ENCODE assay signal across 29 mouse cellular contexts in the genomic region with DNA sequence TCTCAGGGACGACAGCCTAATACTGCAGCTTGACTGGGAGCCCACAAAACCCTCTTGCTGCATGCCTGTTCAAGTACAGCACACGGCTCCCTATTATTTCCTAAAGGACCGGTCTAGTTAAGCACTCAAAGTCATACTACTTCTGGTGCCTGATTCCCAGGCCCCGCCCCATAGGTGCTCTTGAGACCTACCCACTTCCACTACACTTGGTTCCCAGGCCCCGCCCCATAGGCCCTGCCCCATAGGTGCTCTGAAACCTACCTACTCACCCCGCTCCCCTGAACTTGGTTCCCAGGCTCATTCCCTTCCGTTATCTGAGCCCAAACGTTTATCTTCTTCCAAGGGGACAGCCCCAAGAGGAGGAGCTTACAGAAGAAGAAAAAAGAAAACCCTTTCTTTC. TPM values are rescaled to one million over a fixed set of nuclear protein-coding genes. Genes with fewer than 3 reads are reported as not detected.
DNase-seq lines count a peak whose midpoint lies in the region; ATAC-seq lines count a peak whose summit lies in the region.
"Had no signal": no experiment of that assay in that cellular context is flagged by ENCODE, and none has a peak within 500 bp of the region (broad histone marks: within the 10 kb centered on the region; RNA-seq: fewer than 3 reads in every experiment).

No protein-coding gene starts in this region.

- H3K27me3 ChIP-seq in lung, embryonic 16.5 days (ENCODE audit: control insufficient read depth, insufficient read depth, low read depth, low read length), result no peaks in the 10 kb centered on the region
- H3K27me3 ChIP-seq: CH12.LX; embryonic facial prominence, embryonic 13.5 days; embryonic facial prominence, embryonic 15.5 days; forebrain, embryonic 12.5 days; Patski had no signal

- ATAC-seq in lung, embryonic 16.5 days (ENCODE audit: low read depth), result 0 out of 2 replicates have a peak, but pooled peaks have one; percentile 44
- ATAC-seq: CD4-positive, CD25-positive, alpha-beta regulatory T cell, adult 4 months; forebrain, embryonic 14.5 days; forebrain, embryonic 16.5 days; Patski had no signal

- no peaks in the 10 kb centered on the region for H3K9me3 ChIP-seq in lung, embryonic 16.5 days (ENCODE audit: control insufficient read depth, low read length)
- H3K9me3 ChIP-seq: embryonic facial prominence, embryonic 13.5 days; embryonic facial prominence, embryonic 15.5 days; forebrain, embryonic 10.5 days; forebrain, embryonic 12.5 days; G1E had no signal

- H3K4me2 ChIP-seq in lung, embryonic 16.5 days (ENCODE audit: low read depth, low read length), result no peak overlapping the region
- H3K4me2 ChIP-seq: embryonic facial prominence, embryonic 13.5 days; embryonic facial prominence, embryonic 15.5 days; forebrain, embryonic 12.5 days had no signal

- peak; percentile 15 for DNase-seq in cerebellum, adult 11-12 months
- no peak for DNase-seq in cerebellum, postnatal 4 days (ENCODE audit: low spot score in 2 of 2)
- DNase-seq in lung, postnatal 14 days, result no peak
- peak; percentile 47 for DNase-seq in R1 (ENCODE audit: low read depth, low spot score)
- no peak for DNase-seq in ovary, postnatal 36 days (ENCODE audit: low spot score)
- DNase-seq: adrenal gland, adult 2 months; adrenal gland, postnatal 10 days; adrenal gland, postnatal 25 days; B cell, adult 2 months; cerebellum, adult 11 months; cerebellum, adult 2 months; cerebellum, adult 9-10 months; cerebellum, postnatal 10 days; cerebellum, postnatal 25 days; embryo, embryonic 11 days had no signal

- no peaks in the 10 kb centered on the region; the same call in 1 of the 2 replicates for H3K4me1 ChIP-seq in lung, embryonic 16.5 days (replicated peaks; ENCODE audit: control insufficient read depth, insufficient read depth, low read length)
- H3K4me1 ChIP-seq: embryonic facial prominence, embryonic 13.5 days; embryonic facial prominence, embryonic 15.5 days; forebrain, embryonic 10.5 days; forebrain, embryonic 12.5 days had no signal

- no peak overlapping the region for H3K4me3 ChIP-seq in lung, embryonic 16.5 days (ENCODE audit: low read length)
- H3K4me3 ChIP-seq: embryonic facial prominence, embryonic 13.5 days; embryonic facial prominence, embryonic 15.5 days; erythroblast, embryonic 14.5 days; forebrain, embryonic 10.5 days; forebrain, embryonic 12.5 days had no signal

- H3K9ac ChIP-seq in lung, embryonic 16.5 days (ENCODE audit: low read length), result no peak overlapping the region
- H3K9ac ChIP-seq: embryonic facial prominence, embryonic 13.5 days; embryonic facial prominence, embryonic 15.5 days; forebrain, embryonic 12.5 days had no signal

- peaks cover 11% of the 10 kb centered on the region; the same call in 1 of the 2 replicates for H3K36me3 ChIP-seq in lung, embryonic 16.5 days (ENCODE audit: control insufficient read depth, insufficient read depth, low read length)

- 65% methylated on average over 8 of the region's 8 CpGs for WGBS in lung, embryonic 16.5 days

- no peak overlapping the region for H3K27ac ChIP-seq in lung, embryonic 16.5 days (ENCODE audit: low read length)
- H3K27ac ChIP-seq: embryonic facial prominence, embryonic 13.5 days; embryonic facial prominence, embryonic 15.5 days; forebrain, embryonic 10.5 days; forebrain, embryonic 12.5 days had no signal

RNA-seq across cellular contexts. Expression of a gene that starts 11.5 kb away (rescaled TPM):
- 0.26 TPM in 1 of 2 replicates, not detected in the other for polyA plus RNA-seq in lung, embryonic 16.5 days (2015; fragmentation: Nextera tagmentation; extraction: Ambion mirVana)
- polyA plus RNA-seq: brain, embryonic 14.5 days; CD4-positive, CD25-positive, alpha-beta regulatory T cell, adult 4 months; embryonic facial prominence, embryonic 11.5 days; embryonic facial prominence, embryonic 13.5 days; embryonic facial prominence, embryonic 15.5 days; erythroblast, embryonic 14.5 days; forebrain, embryonic 10.5 days; forebrain, embryonic 12.5 days; forebrain, embryonic 14.5 days; forebrain, embryonic 16.5 days; G1E had no signal

RNA-seq across cellular contexts. Expression of a gene that starts 15.2 kb away (rescaled TPM):
- 7.7 and 8.1 TPM in 2 replicates for polyA plus RNA-seq in lung, embryonic 16.5 days (2015; fragmentation: Nextera tagmentation; extraction: Ambion mirVana)
- polyA plus RNA-seq: CD4-positive, CD25-positive, alpha-beta regulatory T cell, adult 4 months; erythroblast, embryonic 14.5 days had no signal

RNA-seq across cellular contexts. Expression of a gene that starts 15.6 kb away (rescaled TPM):
- 48.8 and 50.5 TPM in 2 replicates for polyA plus RNA-seq in lung, embryonic 16.5 days (2015; fragmentation: Nextera tagmentation; extraction: Ambion mirVana)

RNA-seq across cellular contexts. Expression of a gene that starts 23.1 kb away (rescaled TPM):
- 8.5 and 8.6 TPM in 2 replicates for polyA plus RNA-seq in lung, embryonic 16.5 days (2015; fragmentation: Nextera tagmentation; extraction: Ambion mirVana)

RNA-seq across cellular contexts. Expression of a gene that starts 56.3 kb away (rescaled TPM):
- polyA plus RNA-seq in lung, embryonic 16.5 days (2015; fragmentation: Nextera tagmentation; extraction: Ambion mirVana), result not detected in 2 replicates
- polyA plus RNA-seq: adrenal gland, adult 2 months; CD4-positive, CD25-positive, alpha-beta regulatory T cell, adult 4 months; erythroblast, embryonic 14.5 days; G1E had no signal

Comparison
In these comparisons a context has a peak if more than half of its experiments do, and no peak if none do; other contexts are left out.
1. DNase-seq: peak in cerebellum, adult 11-12 months (single experiment) and R1 (single experiment); none in cerebellum, postnatal 4 days (0 of 2), lung, postnatal 14 days (single experiment) and ovary, postnatal 36 days (single experiment).